Mouse (Mus musculus) brain, embryonic 14.5 days (tissue): ENCODE data around the gene Dact2. TPM values are rescaled to one million over a fixed set of nuclear protein-coding genes. Genes with fewer than 3 reads are reported as not detected.

Source experiments
- DNase-seq: peaks from one replicate; pipeline ENCODE4 v3.0.0-alpha.2; 2011; ENCODE audit warnings: low read depth
- CTCF ChIP-seq: fragments of 200-500 bp; IDR thresholded peaks from 2 replicates; pipeline ENCODE4 v1.5.1; 2012; ENCODE audit warnings: inconsistent platforms, mild to moderate bottlenecking, moderate library complexity, borderline replicate concordance; ENCODE audit not compliant: insufficient read depth, insufficient read length; ENCODE audit errors: extremely low read depth
- POLR2A ChIP-seq: fragments of 200-500 bp; IDR thresholded peaks from 2 replicates; pipeline ENCODE4 v1.6.1; 2012; ENCODE audit warnings: mild to moderate bottlenecking, inconsistent platforms, borderline replicate concordance; ENCODE audit not compliant: poor library complexity, insufficient read depth, insufficient read length, severe bottlenecking; ENCODE audit errors: extremely low read depth
- polyA plus RNA-seq: library from polyadenylated mRNA; depleted of rRNA; stranded (reverse); fragments of >200 nt; gene quantifications from 2 replicates; pipeline ENCODE4 v1.2.3, GENCODE M21; 2012

Dact2 gene
- polyA plus RNA-seq, 1 experiment: 2.5 TPM

GRCm38 (mm10) chr17:14232629-14233028 lies 28.5 kb upstream of the Dact2 start:
- TF ChIP-seq CTCF (peak; percentile 75), POLR2A (no peak)

GRCm38 (mm10) chr17:14230698-14231430 lies 26.8 kb upstream of the Dact2 start:
- no peak for DNase-seq
- TF ChIP-seq CTCF (no peak), POLR2A (no peak)

More at GRCm38 (mm10) chr17:14232629-14233028, 28.5 kb upstream of the Dact2 start:
- DNase-seq: peak; percentile 83

GRCm38 (mm10) chr17:14228381-14228780 lies 24.3 kb upstream of the Dact2 start:
- TF ChIP-seq CTCF (no peak), POLR2A (no peak)
- no peak for DNase-seq

- no peak for DNase-seq
- TF ChIP-seq CTCF (no peak), POLR2A (no peak)
These were observed 23.5 kb upstream of the Dact2 start for GRCm38 (mm10) chr17:14227601-14228000.

- TF ChIP-seq CTCF (no peak), POLR2A (no peak)
- DNase-seq: no peak
These were observed 22.7 kb upstream of the Dact2 start for GRCm38 (mm10) chr17:14226778-14227177.

GRCm38 (mm10) chr17:14225982-14226652 lies 22.0 kb upstream of the Dact2 start:
- no peak for TF ChIP-seq CTCF
- no peak for TF ChIP-seq POLR2A
- DNase-seq: no peak

GRCm38 (mm10) chr17:14221893-14222615 lies 17.9 kb upstream of the Dact2 start:
- DNase-seq: no peak
- TF ChIP-seq POLR2A: no peak
- peak; percentile 47; the same call in 1 of the 2 replicates for TF ChIP-seq CTCF

GRCm38 (mm10) chr17:14220606-14221202 lies 16.6 kb upstream of the Dact2 start:
- DNase-seq: peak; percentile 80
- TF ChIP-seq POLR2A (no peak), CTCF (peak; percentile 81)

GRCm38 (mm10) chr17:14213976-14214529 lies 9.9 kb upstream of the Dact2 start:
- DNase-seq: no peak
- TF ChIP-seq POLR2A (no peak), CTCF (no peak)

GRCm38 (mm10) chr17:14212796-14213195 lies 8.7 kb upstream of the Dact2 start:
- no peak for DNase-seq
- no peak for TF ChIP-seq CTCF

- DNase-seq: peak; percentile 48
- TF ChIP-seq CTCF (no peak), POLR2A (no peak)
These were observed 3.0 kb upstream of the Dact2 start for GRCm38 (mm10) chr17:14207093-14207561.

GRCm38 (mm10) chr17:14206062-14206461 lies 2.0 kb upstream of the Dact2 start:
- TF ChIP-seq CTCF (peak; percentile 98), POLR2A (no peak)
- DNase-seq: peak; percentile 90
